Mouse (Mus musculus): ENCODE results near the gene Orc1. TPM values are rescaled to one million over a fixed set of nuclear protein-coding genes. Genes with fewer than 3 reads are reported as not detected.

Gene Orc1
- polyA plus RNA-seq (2016; fragmentation: Nextera tagmentation; extraction: Ambion mirVana): 25.0 and 27.1 TPM in 2 replicates

- WGBS: under 1% methylated on average over 64 of the region's 64 CpGs
- Histone ChIP-seq H3K4me3 (peak within 1 kb of the TSS; percentile 77), H3K27ac (peak within 1 kb of the TSS; percentile 86), H3K36me3 (replicated peaks) (peaks cover 62% of the 10 kb centered on the region), H3K4me1 (peaks cover 32% of the 10 kb centered on the region), H3K27me3 (ENCODE audit: poor library complexity, severe bottlenecking) (no peaks in the 10 kb centered on the region), H3K9me3 (no peaks in the 10 kb centered on the region; the same call in 1 of the 2 replicates)
- peak; percentile 98 for DNase-seq (ENCODE audit: extremely low spot score, low spot score)
Measured at GRCm38 (mm10) chr4:108578840-108579742, at the start of gene Orc1, which contains the start of gene Prpf38a. Gene Orc1 (plus strand): TSS chr4:108579423. Gene Prpf38a (minus strand): TSS chr4:108579336.

GRCm38 (mm10) chr4:108539701-108540100 lies 39.5 kb upstream of the Orc1 start:
- WGBS: 91% methylated on average over 2 of the region's 2 CpGs
- H3K4me1 ChIP-seq: no peaks in the 10 kb centered on the region
- no peak overlapping the region for H3K27ac ChIP-seq
- no peak overlapping the region for H3K4me3 ChIP-seq
- no peaks in the 10 kb centered on the region for H3K9me3 ChIP-seq
- H3K36me3 ChIP-seq (replicated peaks): peaks cover 67% of the 10 kb centered on the region
- DNase-seq (ENCODE audit: extremely low spot score, low spot score): no peak
- H3K27me3 ChIP-seq (ENCODE audit: poor library complexity, severe bottlenecking): no peaks in the 10 kb centered on the region

- H3K4me1 ChIP-seq: no peaks in the 10 kb centered on the region
- H3K27me3 ChIP-seq (ENCODE audit: poor library complexity, severe bottlenecking): no peaks in the 10 kb centered on the region
- H3K4me3 ChIP-seq: no peak overlapping the region
- H3K36me3 ChIP-seq (replicated peaks): peaks cover 100% of the 10 kb centered on the region
- DNase-seq (ENCODE audit: extremely low spot score, low spot score): no peak
- no peaks in the 10 kb centered on the region for H3K9me3 ChIP-seq
- WGBS: 88% methylated on average over 1 of the region's 1 CpGs
- no peak overlapping the region for H3K27ac ChIP-seq
Measured at GRCm38 (mm10) chr4:108565026-108565425, 14.2 kb upstream of the Orc1 start.

GRCm38 (mm10) chr4:108572644-108573043 lies 6.6 kb upstream of the Orc1 start:
- Histone ChIP-seq H3K36me3 (replicated peaks) (peaks cover 94% of the 10 kb centered on the region), H3K4me3 (no peak overlapping the region), H3K4me1 (peaks cover 6% of the 10 kb centered on the region), H3K9me3 (no peaks in the 10 kb centered on the region), H3K27me3 (ENCODE audit: poor library complexity, severe bottlenecking) (no peaks in the 10 kb centered on the region), H3K27ac (no peak overlapping the region)
- WGBS: 96% methylated on average over 3 of the region's 3 CpGs
- no peak for DNase-seq (ENCODE audit: extremely low spot score, low spot score)

GRCm38 (mm10) chr4:108579743-108580411 lies 654 bp downstream of the Orc1 start:
- H3K4me1 ChIP-seq: peaks cover 32% of the 10 kb centered on the region
- DNase-seq (ENCODE audit: extremely low spot score, low spot score): no peak
- H3K4me3 ChIP-seq: peak overlapping the region; percentile 77
- no peaks in the 10 kb centered on the region for H3K27me3 ChIP-seq (ENCODE audit: poor library complexity, severe bottlenecking)
- H3K27ac ChIP-seq: peak overlapping the region; percentile 86
- no peaks in the 10 kb centered on the region; the same call in 1 of the 2 replicates for H3K9me3 ChIP-seq
- peaks cover 59% of the 10 kb centered on the region for H3K36me3 ChIP-seq (replicated peaks)
- WGBS: 2% methylated on average over 16 of the region's 16 CpGs

- Histone ChIP-seq H3K27ac (no peak overlapping the region), H3K36me3 (replicated peaks) (peaks cover 97% of the 10 kb centered on the region), H3K4me1 (no peaks in the 10 kb centered on the region), H3K27me3 (ENCODE audit: poor library complexity, severe bottlenecking) (no peaks in the 10 kb centered on the region), H3K4me3 (no peak overlapping the region), H3K9me3 (no peaks in the 10 kb centered on the region)
- DNase-seq (ENCODE audit: extremely low spot score, low spot score): no peak
- WGBS: 95% methylated on average over 2 of the region's 2 CpGs
Measured at GRCm38 (mm10) chr4:108593376-108593775, 14.2 kb downstream of the Orc1 start.

GRCm38 (mm10) chr4:108595785-108596184 lies 16.6 kb downstream of the Orc1 start:
- DNase-seq (ENCODE audit: extremely low spot score, low spot score): no peak
- 92% methylated on average over 1 of the region's 1 CpGs for WGBS
- Histone ChIP-seq H3K27me3 (ENCODE audit: poor library complexity, severe bottlenecking) (no peaks in the 10 kb centered on the region), H3K4me3 (no peak overlapping the region), H3K4me1 (no peaks in the 10 kb centered on the region), H3K27ac (no peak overlapping the region), H3K36me3 (replicated peaks) (peaks cover 97% of the 10 kb centered on the region), H3K9me3 (no peaks in the 10 kb centered on the region)

- no peaks in the 10 kb centered on the region for H3K4me1 ChIP-seq
- no peak overlapping the region for H3K27ac ChIP-seq
- 90% methylated on average over 4 of the region's 4 CpGs for WGBS
- no peaks in the 10 kb centered on the region for H3K27me3 ChIP-seq (ENCODE audit: poor library complexity, severe bottlenecking)
- DNase-seq (ENCODE audit: extremely low spot score, low spot score): no peak
- H3K36me3 ChIP-seq (replicated peaks): peaks cover 96% of the 10 kb centered on the region
- H3K9me3 ChIP-seq: peaks cover 2% of the 10 kb centered on the region; the same call in 1 of the 2 replicates
- no peak overlapping the region for H3K4me3 ChIP-seq
Measured at GRCm38 (mm10) chr4:108598306-108598705, 19.1 kb downstream of the Orc1 start.

- H3K4me3 ChIP-seq: no peak overlapping the region
- H3K36me3 ChIP-seq (replicated peaks): peaks cover 96% of the 10 kb centered on the region
- no peak for DNase-seq (ENCODE audit: extremely low spot score, low spot score)
- peaks cover 2% of the 10 kb centered on the region; the same call in 1 of the 2 replicates for H3K9me3 ChIP-seq
- no peaks in the 10 kb centered on the region for H3K4me1 ChIP-seq
- no peak overlapping the region for H3K27ac ChIP-seq
- WGBS: 96% methylated on average over 7 of the region's 7 CpGs
- no peaks in the 10 kb centered on the region for H3K27me3 ChIP-seq (ENCODE audit: poor library complexity, severe bottlenecking)
Measured at GRCm38 (mm10) chr4:108601870-108602269, 22.6 kb downstream of the Orc1 start.

GRCm38 (mm10) chr4:108608651-108609050 lies 29.4 kb downstream of the Orc1 start:
- Histone ChIP-seq H3K4me3 (no peak overlapping the region), H3K36me3 (replicated peaks) (peaks cover 92% of the 10 kb centered on the region), H3K4me1 (no peaks in the 10 kb centered on the region), H3K27me3 (ENCODE audit: poor library complexity, severe bottlenecking) (no peaks in the 10 kb centered on the region), H3K27ac (no peak overlapping the region), H3K9me3 (no peaks in the 10 kb centered on the region)
- 95% methylated on average over 3 of the region's 3 CpGs for whole genome bisulfite sequencing
- DNase-seq (ENCODE audit: extremely low spot score, low spot score): no peak

- 95% methylated on average over 5 of the region's 5 CpGs for WGBS
Measured at GRCm38 (mm10) chr4:108610935-108611334, 31.7 kb downstream of the Orc1 start.

GRCm38 (mm10) chr4:108618586-108618985 lies 39.4 kb downstream of the Orc1 start:
- WGBS: 79% methylated on average over 4 of the region's 4 CpGs
- H3K36me3 ChIP-seq (replicated peaks): peaks cover 47% of the 10 kb centered on the region
- no peaks in the 10 kb centered on the region for H3K27me3 ChIP-seq (ENCODE audit: poor library complexity, severe bottlenecking)
- DNase-seq (ENCODE audit: extremely low spot score, low spot score): no peak
- H3K9me3 ChIP-seq: no peaks in the 10 kb centered on the region
- H3K4me1 ChIP-seq: peaks cover 20% of the 10 kb centered on the region
- H3K27ac ChIP-seq: 0 out of 2 replicates have a peak overlapping the region, but pooled peaks have one; percentile 96
- H3K4me3 ChIP-seq: peak overlapping the region; percentile 85

More at GRCm38 (mm10) chr4:108610935-108611334, 31.7 kb downstream of the Orc1 start:
- H3K27ac ChIP-seq: no peak overlapping the region
- peaks cover 92% of the 10 kb centered on the region for H3K36me3 ChIP-seq (replicated peaks)
- no peak for DNase-seq (ENCODE audit: extremely low spot score, low spot score)
- H3K4me1 ChIP-seq: no peaks in the 10 kb centered on the region
- no peak overlapping the region for H3K4me3 ChIP-seq
- no peaks in the 10 kb centered on the region for H3K9me3 ChIP-seq
- H3K27me3 ChIP-seq (ENCODE audit: poor library complexity, severe bottlenecking): no peaks in the 10 kb centered on the region
